Mouse (Mus musculus) erythroblast, embryonic 14.5 days (primary cell): ENCODE results near the gene Hist1h3g.

Experiments used
- GATA1 ChIP-seq: IDR thresholded peaks from 2 replicates; pipeline ENCODE4 v1.6.1; 2012; ENCODE audit warnings: low read length, inconsistent platforms, mixed read lengths
- TAL1 ChIP-seq: IDR thresholded peaks from 3 replicates; pipeline ENCODE4 v1.6.1; 2012; ENCODE audit warnings: low read length, inconsistent platforms, mixed read lengths

GRCm38 (mm10) chr13:23505662-23506345 is 29.4 kb upstream of the Hist1h3g start:
- TF ChIP-seq GATA1 (no peak), TAL1 (no peak)
